Mouse (Mus musculus): ENCODE measurements around the gene Syndig1.

GRCm38 (mm10) chr2:149982466-149982865, 153.5 kb downstream of the Syndig1 start:
- TF ChIP-seq POLR2A (IDR thresholded peaks at IDR 0.05; ENCODE audit: control insufficient read depth, low read depth, low read length) = no peak
- no peak for TF ChIP-seq CTCF (IDR thresholded peaks at IDR 0.05; ENCODE audit: control insufficient read depth, insufficient read depth, insufficient replicate concordance, low read depth, low read length)

Data from testis, adult 2 months (tissue).